In genomic region chr11:58168167-58168915, GRCm38 (mm10) we compare ENCODE assay signal across 8 mouse cellular contexts. TPM values are rescaled to one million over a fixed set of nuclear protein-coding genes. Genes with fewer than 3 reads are reported as not detected.
A peak's percentile ranks its signal among the peaks of the same experiment; 100 is the strongest.
DNase-seq lines count a peak whose midpoint lies in the region; ATAC-seq lines count a peak whose summit lies in the region.

TSS of gene Gemin5 (minus strand) at chr11:58168539.

- peaks cover 28% of the 10 kb centered on the region for H3K4me1 ChIP-seq in hindbrain, embryonic 15.5 days (replicated peaks)

- H3K4me2 ChIP-seq in hindbrain, embryonic 15.5 days: peak within 1 kb of the TSS; percentile 70

- H3K9ac ChIP-seq in hindbrain, embryonic 15.5 days: peak within 1 kb of the TSS; percentile 74

- peak; percentile 84 for DNase-seq in WW6 (ENCODE audit: low read depth, low spot score)
- peak; percentile 86 to 89 for DNase-seq in cerebellum, postnatal 36 days
- DNase-seq in frontal cortex, postnatal 36 days (ENCODE audit: low spot score in 2 of 2): peak; percentile 83 to 86
- peak; percentile 83 to 89 for DNase-seq in left cerebral cortex, adult 18-20 months (ENCODE audit: low spot score in 2 of 2)
- DNase-seq in lung, postnatal 4 days: peak; percentile 90 to 91
- DNase-seq in retina, postnatal 1 day: peak; percentile 89
- DNase-seq in thymus, postnatal 4 days: peak; percentile 93

- peak; percentile 91 for ATAC-seq in hindbrain, embryonic 15.5 days (ENCODE audit: low FRiP score, low read depth)

- H3K27me3 ChIP-seq in hindbrain, embryonic 15.5 days: no peaks in the 10 kb centered on the region

- peak within 1 kb of the TSS; percentile 56 for H3K27ac ChIP-seq in hindbrain, embryonic 15.5 days (replicated peaks)

- 2% methylated on average over 69 of the region's 71 CpGs for WGBS in hindbrain, embryonic 15.5 days

- H3K4me3 ChIP-seq in hindbrain, embryonic 15.5 days: peak within 1 kb of the TSS; percentile 88

- no peaks in the 10 kb centered on the region for H3K9me3 ChIP-seq in hindbrain, embryonic 15.5 days

- H3K36me3 ChIP-seq in hindbrain, embryonic 15.5 days: peaks cover 33% of the 10 kb centered on the region

RNA-seq across cellular contexts. Expression of gene Gemin5, which starts in this region (rescaled TPM):
- 13.2 and 17.0 TPM in 2 replicates for polyA plus RNA-seq in hindbrain, embryonic 15.5 days (2015; fragmentation: Nextera tagmentation; extraction: Ambion mirVana)
- 10 to 100 TPM; 18.9 to 19.0 TPM for total RNA-seq in left cerebral cortex, adult 18-20 months (2021)

Comparison
In these comparisons a context has a peak if more than half of its experiments do, and no peak if none do; other contexts are left out.
1. Peak in every context shown above with its lines: DNase-seq, ATAC-seq, H3K4me3 ChIP-seq and H3K27ac ChIP-seq.